Mouse (Mus musculus): ENCODE measurements around the gene Pdgfb. TPM values are rescaled to one million over a fixed set of nuclear protein-coding genes. Genes with fewer than 3 reads are reported as not detected.

Pdgfb gene
- total RNA-seq, 2 experiments from 2014 or later = not detected

- ATAC-seq (replicated peaks; ENCODE audit: poor library complexity) = no peak
These were observed 50.4 kb downstream of the Pdgfb start for GRCm38 (mm10) chr15:79964376-79964775.

- no peak for ATAC-seq (replicated peaks; ENCODE audit: poor library complexity)
These were observed 52.1 kb downstream of the Pdgfb start for GRCm38 (mm10) chr15:79962661-79963060.

GRCm38 (mm10) chr15:79961366-79961921 lies 53.3 kb downstream of the Pdgfb start:
- ATAC-seq (replicated peaks; ENCODE audit: poor library complexity) = no peak

GRCm38 (mm10) chr15:79958418-79958817 lies 56.4 kb downstream of the Pdgfb start:
- ATAC-seq (replicated peaks; ENCODE audit: poor library complexity) = 0 out of 2 replicates have a peak, but pooled peaks have one; percentile 23

- ATAC-seq (replicated peaks; ENCODE audit: poor library complexity) = peak; percentile 48; the same call in 1 of the 2 replicates
These were observed 58.2 kb downstream of the Pdgfb start for GRCm38 (mm10) chr15:79956559-79956958.

GRCm38 (mm10) chr15:79953470-79953869 lies 61.3 kb downstream of the Pdgfb start:
- ATAC-seq (replicated peaks; ENCODE audit: poor library complexity) = no peak

GRCm38 (mm10) chr15:79952504-79953231 lies 62.1 kb downstream of the Pdgfb start:
- ATAC-seq (replicated peaks; ENCODE audit: poor library complexity) = no peak

GRCm38 (mm10) chr15:79951730-79952503 lies 62.9 kb downstream of the Pdgfb start:
- no peak for ATAC-seq (replicated peaks; ENCODE audit: poor library complexity)

- ATAC-seq (replicated peaks; ENCODE audit: poor library complexity) = no peak
These were observed 63.6 kb downstream of the Pdgfb start for GRCm38 (mm10) chr15:79951226-79951625.

- peak; percentile 70 for ATAC-seq (replicated peaks; ENCODE audit: poor library complexity)
These were observed 64.3 kb downstream of the Pdgfb start for GRCm38 (mm10) chr15:79950250-79951025.

GRCm38 (mm10) chr15:79947681-79948080 lies 67.1 kb downstream of the Pdgfb start:
- ATAC-seq (replicated peaks; ENCODE audit: poor library complexity) = no peak

- ATAC-seq (replicated peaks; ENCODE audit: poor library complexity) = peak; percentile 55
These were observed 68.0 kb downstream of the Pdgfb start for GRCm38 (mm10) chr15:79946790-79947189.

- ATAC-seq (replicated peaks; ENCODE audit: poor library complexity) = peak; percentile 83
These were observed 68.8 kb downstream of the Pdgfb start for GRCm38 (mm10) chr15:79946022-79946421.

Other genes with a start within 250 kb of the Pdgfb start
- gene Dnal4, start 237.1 kb downstream of the Pdgfb start, total RNA-seq (2015) = 15.9 and 16.2 TPM in 2 replicates
- 12.2 and 12.5 TPM in 2 replicates for gene Dnal4, start 237.1 kb downstream of the Pdgfb start, total RNA-seq (2017)
- gene Nptxr, start 210.2 kb downstream of the Pdgfb start, total RNA-seq (2015) = 0.15 and 0.20 TPM in 2 replicates
- gene Nptxr, start 210.2 kb downstream of the Pdgfb start, total RNA-seq (2017) = 0.14 and 0.17 TPM in 2 replicates
- gene Npcd, start 180.7 kb downstream of the Pdgfb start, total RNA-seq (2015) = 0.51 TPM in 1 of 2 replicates, not detected in the other
- gene Npcd, start 180.7 kb downstream of the Pdgfb start, total RNA-seq (2017) = 0.34 TPM in 1 of 2 replicates, not detected in the other
- gene Cbx6, start 180.3 kb downstream of the Pdgfb start, total RNA-seq (2015) = 5.9 and 6.1 TPM in 2 replicates
- 7.5 and 11.5 TPM in 2 replicates for gene Cbx6, start 180.3 kb downstream of the Pdgfb start, total RNA-seq (2017)
- 167 and 177 TPM in 2 replicates for gene Apobec3, start 123.3 kb downstream of the Pdgfb start, total RNA-seq (2015)
- gene Apobec3, start 123.3 kb downstream of the Pdgfb start, total RNA-seq (2017) = 159 and 166 TPM in 2 replicates
- gene Cbx7, start 43.9 kb downstream of the Pdgfb start, total RNA-seq (2015) = 3.3 TPM in 2 replicates
- gene Cbx7, start 43.9 kb downstream of the Pdgfb start, total RNA-seq (2017) = 1.7 and 2.1 TPM in 2 replicates
- 2.1 and 3.6 TPM in 2 replicates for gene Syngr1, start 76.4 kb upstream of the Pdgfb start, total RNA-seq (2015)
- gene Syngr1, start 76.4 kb upstream of the Pdgfb start, total RNA-seq (2017) = 1.5 and 1.8 TPM in 2 replicates
- 2,120 and 2,179 TPM in 2 replicates for gene Rpl3, start 76.9 kb upstream of the Pdgfb start, total RNA-seq (2015)
- 3,037 and 3,138 TPM in 2 replicates for gene Rpl3, start 76.9 kb upstream of the Pdgfb start, total RNA-seq (2017)
- gene Tab1, start 118.2 kb upstream of the Pdgfb start, total RNA-seq (2015) = 4.0 and 6.0 TPM in 2 replicates
- gene Tab1, start 118.2 kb upstream of the Pdgfb start, total RNA-seq (2017) = 15.7 and 19.2 TPM in 2 replicates
- gene Mgat3, start 158.7 kb upstream of the Pdgfb start, total RNA-seq (2015) = not detected in 2 replicates
- not detected in 2 replicates for gene Mgat3, start 158.7 kb upstream of the Pdgfb start, total RNA-seq (2017)
- 18.0 and 18.2 TPM in 2 replicates for gene Mief1, start 219.0 kb upstream of the Pdgfb start, total RNA-seq (2015)
- 21.4 and 25.7 TPM in 2 replicates for gene Mief1, start 219.0 kb upstream of the Pdgfb start, total RNA-seq (2017)
- gene AC140267.1, start 220.9 kb upstream of the Pdgfb start, total RNA-seq (2015) = 1.6 and 8.0 TPM in 2 replicates
- not detected in 2 replicates for gene AC140267.1, start 220.9 kb upstream of the Pdgfb start, total RNA-seq (2017)
- gene Atf4, start 240.2 kb upstream of the Pdgfb start, total RNA-seq (2015) = 218 and 306 TPM in 2 replicates
- gene Atf4, start 240.2 kb upstream of the Pdgfb start, total RNA-seq (2017) = 305 and 370 TPM in 2 replicates
- 65.0 and 68.9 TPM in 2 replicates for gene Rps19bp1, start 249.3 kb upstream of the Pdgfb start, total RNA-seq (2015)
- 19.5 and 43.8 TPM in 2 replicates for gene Rps19bp1, start 249.3 kb upstream of the Pdgfb start, total RNA-seq (2017)

All from megakaryocyte progenitor cell, adult 5-6 weeks (primary cell).